Mouse (Mus musculus): Measurements from ENCODE around the gene Rcn1.

Rcn1 gene

GRCm38 (mm10) chr2:105399085-105399891 lies at the start of gene Rcn1:
TSS of gene Rcn1 (minus strand) at chr2:105399319.
- DNase-seq (ENCODE audit: low spot score in 2 of 2) = peak; percentile 52 to 53

- DNase-seq (ENCODE audit: low spot score in 2 of 2) = peak in 1 of 2 experiments; percentile 5
Observed at GRCm38 (mm10) chr2:105444072-105444471, 45.0 kb upstream of the Rcn1 start.

- no peak for DNase-seq (ENCODE audit: low spot score in 2 of 2)
Observed at GRCm38 (mm10) chr2:105439022-105439421, 39.9 kb upstream of the Rcn1 start.

GRCm38 (mm10) chr2:105438525-105438924 lies 39.4 kb upstream of the Rcn1 start:
- no peak for DNase-seq (ENCODE audit: low spot score in 2 of 2)

- no peak for DNase-seq (ENCODE audit: low spot score in 2 of 2)
Observed at GRCm38 (mm10) chr2:105432927-105433326, 33.8 kb upstream of the Rcn1 start.

GRCm38 (mm10) chr2:105430373-105430772 lies 31.3 kb upstream of the Rcn1 start:
- DNase-seq (ENCODE audit: low spot score in 2 of 2) = peak in 1 of 2 experiments; percentile 12

GRCm38 (mm10) chr2:105429899-105430298 lies 30.8 kb upstream of the Rcn1 start:
- no peak for DNase-seq (ENCODE audit: low spot score in 2 of 2)

GRCm38 (mm10) chr2:105428467-105428866 lies 29.3 kb upstream of the Rcn1 start:
- DNase-seq (ENCODE audit: low spot score in 2 of 2) = no peak

GRCm38 (mm10) chr2:105428029-105428428 lies 28.9 kb upstream of the Rcn1 start:
- DNase-seq (ENCODE audit: low spot score in 2 of 2) = peak; percentile 57 to 61

- DNase-seq (ENCODE audit: low spot score in 2 of 2) = no peak
Observed at GRCm38 (mm10) chr2:105427447-105427846, 28.3 kb upstream of the Rcn1 start.

GRCm38 (mm10) chr2:105418629-105419227 lies 19.6 kb upstream of the Rcn1 start:
- DNase-seq (ENCODE audit: low spot score in 2 of 2) = no peak

GRCm38 (mm10) chr2:105417663-105418062 lies 18.5 kb upstream of the Rcn1 start:
- DNase-seq (ENCODE audit: low spot score in 2 of 2) = no peak

- no peak for DNase-seq (ENCODE audit: low spot score in 2 of 2)
Observed at GRCm38 (mm10) chr2:105416660-105417348, 17.7 kb upstream of the Rcn1 start.

GRCm38 (mm10) chr2:105416046-105416659 lies 17.0 kb upstream of the Rcn1 start:
- no peak for DNase-seq (ENCODE audit: low spot score in 2 of 2)

- DNase-seq (ENCODE audit: low spot score in 2 of 2) = no peak
Observed at GRCm38 (mm10) chr2:105414309-105414708, 15.2 kb upstream of the Rcn1 start.

GRCm38 (mm10) chr2:105409253-105409652 lies 10.1 kb upstream of the Rcn1 start:
- DNase-seq (ENCODE audit: low spot score in 2 of 2) = no peak

GRCm38 (mm10) chr2:105408511-105408910 lies 9.4 kb upstream of the Rcn1 start:
- DNase-seq (ENCODE audit: low spot score in 2 of 2) = no peak

GRCm38 (mm10) chr2:105402180-105402579 lies 3.1 kb upstream of the Rcn1 start:
- DNase-seq (ENCODE audit: low spot score in 2 of 2) = no peak

GRCm38 (mm10) chr2:105400558-105400957 lies 1.4 kb upstream of the Rcn1 start:
- no peak for DNase-seq (ENCODE audit: low spot score in 2 of 2)

GRCm38 (mm10) chr2:105398636-105399084 lies 459 bp downstream of the Rcn1 start:
- DNase-seq (ENCODE audit: low spot score in 2 of 2) = peak; percentile 54 to 55

- DNase-seq (ENCODE audit: low spot score in 2 of 2) = no peak
Observed at GRCm38 (mm10) chr2:105397446-105398211, 1.5 kb downstream of the Rcn1 start.

Data from natural killer cell, adult 2 months (primary cell).